In the genomic region with DNA sequence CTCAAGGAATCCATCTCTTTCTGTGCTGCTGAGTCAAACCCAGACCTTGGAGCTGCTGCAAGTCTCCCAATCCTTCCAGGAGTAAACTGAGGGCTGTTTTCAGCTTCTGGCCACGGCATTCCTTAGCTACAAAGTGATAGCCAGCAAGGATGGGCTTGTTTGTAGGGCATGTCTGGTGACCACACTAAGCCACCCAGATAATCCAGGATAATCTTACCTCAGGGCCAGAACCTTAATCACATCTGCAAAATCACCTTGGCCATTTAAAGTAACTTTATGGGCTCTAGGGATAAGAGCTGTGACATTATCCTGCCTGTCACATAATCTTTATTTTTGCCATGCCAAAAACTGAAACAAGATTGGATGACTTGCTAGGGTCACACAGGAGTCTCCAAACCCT, we compare ENCODE assay signal across 19 mouse cellular contexts. TPM values are rescaled to one million over a fixed set of nuclear protein-coding genes. Genes with fewer than 3 reads are reported as not detected.
"Had no signal": no experiment of that assay in that cellular context is flagged by ENCODE, and none has a peak within 500 bp of the region (broad histone marks: within the 10 kb centered on the region; RNA-seq: fewer than 3 reads in every experiment).

No protein-coding gene starts in this region.

- H3K9ac ChIP-seq: liver, embryonic 13.5 days; liver, embryonic 15.5 days; liver, postnatal 0 days; lung, embryonic 15.5 days; midbrain, embryonic 13.5 days; midbrain, embryonic 15.5 days; neural tube, embryonic 12.5 days; stomach, embryonic 15.5 days had no signal

- H3K9me3 ChIP-seq: liver, embryonic 13.5 days; liver, embryonic 15.5 days; lung, embryonic 15.5 days; megakaryocyte, embryonic 14.5 days; midbrain, embryonic 13.5 days; midbrain, embryonic 15.5 days; neural tube, embryonic 12.5 days; stomach, embryonic 15.5 days had no signal

- H3K4me3 ChIP-seq: liver, embryonic 13.5 days; liver, embryonic 15.5 days; lung, embryonic 15.5 days; megakaryocyte, embryonic 14.5 days; midbrain, embryonic 13.5 days; midbrain, embryonic 15.5 days; neural tube, embryonic 12.5 days; stomach, embryonic 15.5 days had no signal

- DNase-seq: liver, embryonic 13.5 days; liver, postnatal 0 days; lung, adult 2 months; lung, postnatal 14 days; lung, postnatal 36 days; right cerebral cortex, postnatal 25 days; thymus, adult 2 months; thymus, postnatal 25 days; thymus, postnatal 4 days had no signal

- H3K27me3 ChIP-seq: liver, embryonic 13.5 days; liver, embryonic 15.5 days; lung, embryonic 15.5 days; megakaryocyte, embryonic 14.5 days; midbrain, embryonic 13.5 days; midbrain, embryonic 15.5 days; neural tube, embryonic 12.5 days; stomach, embryonic 15.5 days had no signal

- H3K27ac ChIP-seq: liver, embryonic 13.5 days; liver, embryonic 15.5 days; lung, embryonic 15.5 days; macrophage; midbrain, embryonic 13.5 days; midbrain, embryonic 15.5 days; neural tube, embryonic 12.5 days; stomach, embryonic 15.5 days; stomach, postnatal 0 days had no signal

RNA-seq across cellular contexts. Expression of a gene that starts 54.9 kb away (rescaled TPM):
- total RNA-seq: monocyte, adult 5-6 weeks had no signal
